Mouse (Mus musculus) lung, postnatal 0 days (tissue): ENCODE data around the gene Pbx1. TPM values are rescaled to one million over a fixed set of nuclear protein-coding genes. Genes with fewer than 3 reads are reported as not detected.

ENCODE experiments used
- ATAC-seq: fragments of 200-750 bp; cut with Nextera tagmentation; 2 replicates; pipeline ENCODE4 v1.8.0; 2017; ENCODE audit warnings: moderate library complexity
- DNase-seq: peaks from one replicate; pipeline ENCODE4 v3.0.0-alpha.2; 2016; ENCODE audit warnings: low spot score
- H3K27ac ChIP-seq: fragments of 300-500 bp; sonication (generic); 2 replicates; pipeline ENCODE4 v1.5.1; 2014; ENCODE audit warnings: antibody characterized with exemption, mild to moderate bottlenecking, low read length, mixed read lengths
- H3K27me3 ChIP-seq: fragments of 300-500 bp; sonication (generic); replicated peaks from 2 replicates; pipeline ENCODE4 v1.6.1; 2014; ENCODE audit warnings: low read length, mixed read lengths; ENCODE audit not compliant: insufficient read depth
- H3K36me3 ChIP-seq: fragments of 300-500 bp; sonication (generic); 2 replicates; pipeline ENCODE4 v1.6.1; 2014; ENCODE audit warnings: low read length, mixed read lengths; ENCODE audit not compliant: insufficient read depth
- H3K4me1 ChIP-seq: fragments of 300-500 bp; sonication (generic); 2 replicates; pipeline ENCODE4 v1.6.1; 2014; ENCODE audit warnings: antibody characterized with exemption, low read depth, low read length, mixed read lengths; ENCODE audit not compliant: insufficient read depth
- H3K4me2 ChIP-seq: fragments of 300-500 bp; sonication (generic); replicated peaks from 2 replicates; pipeline ENCODE4 v1.6.1; 2014; ENCODE audit warnings: low read depth, mild to moderate bottlenecking, low read length, moderate library complexity, mixed read lengths
- H3K4me3 ChIP-seq: fragments of 300-500 bp; sonication (generic); 2 replicates; pipeline ENCODE4 v1.5.1; 2014; ENCODE audit warnings: low read depth, low read length
- H3K9ac ChIP-seq: fragments of 300-500 bp; sonication (generic); replicated peaks from 2 replicates; pipeline ENCODE4 v1.6.1; 2014; ENCODE audit warnings: low read depth, mild to moderate bottlenecking
- H3K9me3 ChIP-seq: fragments of 300-500 bp; sonication (generic); 2 replicates; pipeline ENCODE4 v1.6.1; 2016; ENCODE audit warnings: low read length, mixed read lengths
- CTCF ChIP-seq: IDR thresholded peaks from 2 replicates; pipeline ENCODE4 v1.5.1; 2016; ENCODE audit warnings: antibody characterized with exemption, mild to moderate bottlenecking
- EP300 ChIP-seq: IDR thresholded peaks from 2 replicates; pipeline ENCODE4 v1.6.1; 2016; ENCODE audit warnings: antibody characterized with exemption, mild to moderate bottlenecking, control low read depth
- WGBS: fragments of 180-500 bp; shearing (Covaris S2); extraction: QIAGEN DNeasy Blood & Tissue Kit; methylation state at CpG from one replicate; pipeline ENCODE4 v1.1.7; 2014; 5-methylcytosine and 5-hydroxymethylcytosine counted together
- polyA plus RNA-seq: library from polyadenylated mRNA; unstranded; fragments of >200 nt; fragmentation: Nextera tagmentation; extraction: Ambion mirVana; gene quantifications from 2 replicates; pipeline ENCODE4 v1.2.1, GENCODE M21; 2015

Pbx1 gene
- polyA plus RNA-seq, 1 experiment from 2014 or later = 23.9 TPM

DNA sequence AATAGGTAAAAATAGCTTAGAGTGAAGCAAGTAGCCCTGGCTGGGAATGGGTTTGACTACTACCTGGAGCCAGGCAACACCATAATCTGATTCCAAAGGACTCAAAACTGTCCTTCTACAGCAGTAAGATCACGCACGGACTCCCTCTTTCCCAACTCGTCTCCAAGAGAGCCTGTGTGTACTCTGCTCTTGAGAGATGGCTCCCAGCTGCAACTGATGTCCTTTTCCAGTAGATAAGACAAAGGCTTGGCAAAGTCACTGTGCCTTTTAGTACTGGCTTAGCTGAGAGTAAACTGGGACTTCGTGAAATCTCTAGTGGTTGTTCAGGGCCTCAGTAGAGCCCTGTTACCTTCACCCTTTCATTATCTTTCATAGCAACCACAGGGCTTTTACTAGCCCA, 38.6 kb downstream of the Pbx1 start:
- H3K4me3 ChIP-seq = no peak overlapping the region
- H3K27ac ChIP-seq = 0 out of 2 replicates have a peak overlapping the region, but pooled peaks have one; percentile 11
- H3K9me3 ChIP-seq = no peaks in the 10 kb centered on the region
- H3K4me2 ChIP-seq = no peak overlapping the region
- DNase-seq (peak; percentile 72), ATAC-seq (peak; percentile 40)
- WGBS = 40% methylated on average over 4 of the region's 4 CpGs
- H3K9ac ChIP-seq = no peak overlapping the region
- no peaks in the 10 kb centered on the region for H3K36me3 ChIP-seq
- TF ChIP-seq CTCF = no peak
- TF ChIP-seq EP300 = no peak
- H3K4me1 ChIP-seq = peaks cover 22% of the 10 kb centered on the region
- H3K27me3 ChIP-seq = no peaks in the 10 kb centered on the region

- Histone ChIP-seq H3K4me2 (peak overlapping the region; percentile 29; the same call in 1 of the 2 replicates), H3K36me3 (no peaks in the 10 kb centered on the region), H3K9ac (no peak overlapping the region), H3K4me1 (peaks cover 22% of the 10 kb centered on the region), H3K27me3 (no peaks in the 10 kb centered on the region), H3K27ac (no peak overlapping the region), H3K9me3 (no peaks in the 10 kb centered on the region), H3K4me3 (no peak overlapping the region)
- DNase-seq (no peak), ATAC-seq (no peak)
- WGBS = 35% methylated on average over 5 of the region's 5 CpGs
- TF ChIP-seq CTCF (no peak), EP300 (no peak)
Observed at GRCm38 (mm10) chr1:168392500-168392853, 39.6 kb downstream of the Pbx1 start.

GRCm38 (mm10) chr1:168391617-168392499, 40.2 kb downstream of the Pbx1 start:
- Histone ChIP-seq H3K4me3 (no peak overlapping the region), H3K27me3 (no peaks in the 10 kb centered on the region), H3K36me3 (no peaks in the 10 kb centered on the region), H3K4me2 (peak overlapping the region; percentile 29; the same call in 1 of the 2 replicates), H3K9ac (no peak overlapping the region), H3K9me3 (no peaks in the 10 kb centered on the region), H3K4me1 (peaks cover 22% of the 10 kb centered on the region), H3K27ac (no peak overlapping the region)
- ATAC-seq (peak; percentile 55), DNase-seq (peak; percentile 64)
- 17% methylated on average over 20 of the region's 20 CpGs for WGBS
- no peak for TF ChIP-seq CTCF
- TF ChIP-seq EP300 = no peak

DNA sequence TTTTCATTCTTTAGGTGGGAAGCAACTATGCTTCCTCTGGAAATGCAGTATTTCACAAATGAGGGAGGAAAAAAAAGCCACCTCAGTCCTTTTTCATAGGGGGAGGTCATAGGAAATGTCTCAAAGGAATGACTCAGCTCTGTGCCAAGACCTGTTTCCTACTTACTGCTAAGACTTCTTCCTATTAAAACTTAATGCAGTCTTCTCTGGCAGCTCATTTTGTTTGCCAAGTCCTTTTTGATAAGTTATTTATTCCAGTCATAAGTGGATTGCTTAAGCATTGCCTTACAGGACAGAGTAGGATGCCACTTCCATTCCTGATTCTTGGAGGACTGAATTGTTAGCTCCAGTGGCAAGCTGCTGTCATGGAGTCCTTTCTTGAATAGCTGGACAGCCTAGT, 41.3 kb downstream of the Pbx1 start:
- Histone ChIP-seq H3K4me1 (peaks cover 25% of the 10 kb centered on the region), H3K27me3 (no peaks in the 10 kb centered on the region), H3K9me3 (no peaks in the 10 kb centered on the region), H3K36me3 (no peaks in the 10 kb centered on the region), H3K27ac (no peak overlapping the region), H3K4me2 (no peak overlapping the region), H3K4me3 (no peak overlapping the region), H3K9ac (no peak overlapping the region)
- TF ChIP-seq EP300 (no peak), CTCF (no peak)
- peak; percentile 41 for ATAC-seq
- peak; percentile 61 for DNase-seq

GRCm38 (mm10) chr1:168386159-168386558, 45.9 kb downstream of the Pbx1 start:
- Histone ChIP-seq H3K4me1 (peaks cover 30% of the 10 kb centered on the region), H3K9ac (no peak overlapping the region), H3K36me3 (no peaks in the 10 kb centered on the region), H3K4me2 (no peak overlapping the region), H3K27me3 (no peaks in the 10 kb centered on the region), H3K4me3 (no peak overlapping the region), H3K27ac (no peak overlapping the region), H3K9me3 (no peaks in the 10 kb centered on the region)
- 63% methylated on average over 6 of the region's 6 CpGs for WGBS
- TF ChIP-seq CTCF (no peak), EP300 (no peak)
- ATAC-seq (no peak), DNase-seq (no peak)

- Histone ChIP-seq H3K4me2 (no peak overlapping the region), H3K9me3 (no peaks in the 10 kb centered on the region), H3K36me3 (no peaks in the 10 kb centered on the region), H3K9ac (no peak overlapping the region), H3K4me1 (peaks cover 28% of the 10 kb centered on the region), H3K27me3 (no peaks in the 10 kb centered on the region), H3K27ac (no peak overlapping the region), H3K4me3 (no peak overlapping the region)
- 11% methylated on average over 6 of the region's 6 CpGs for WGBS
- no peak for DNase-seq
- TF ChIP-seq EP300 (no peak), CTCF (no peak)
- no peak for ATAC-seq
Observed at GRCm38 (mm10) chr1:168384594-168384955, 47.5 kb downstream of the Pbx1 start.
